Mouse (Mus musculus) retina, embryonic 14.5 days (tissue): ENCODE results near the gene Fuz.

Experiments
- DNase-seq: peaks from one replicate; pipeline ENCODE4 v3.0.0-alpha.2; 2015; ENCODE audit warnings: low spot score

Fuz gene

GRCm38 (mm10) chr7:44895593-44896434, at the start of gene Fuz:
TSS of gene Fuz (plus strand) at chr7:44896079.
- peak; percentile 96 for DNase-seq

- DNase-seq = no peak
Observed at GRCm38 (mm10) chr7:44846804-44847203, 49.1 kb upstream of the Fuz start.

- DNase-seq = no peak
Observed at GRCm38 (mm10) chr7:44847772-44848171, 48.1 kb upstream of the Fuz start.

GRCm38 (mm10) chr7:44848561-44849415, 47.1 kb upstream of the Fuz start, which contains the start of the genes Akt1s1 and Tbc1d17:
TSS of gene Akt1s1 (plus strand) at chr7:44848991.
TSS of gene Tbc1d17 (minus strand) at chr7:44849079.
- DNase-seq = peak; percentile 98

GRCm38 (mm10) chr7:44849416-44850111, 46.3 kb upstream of the Fuz start:
- DNase-seq = peak; percentile 89

GRCm38 (mm10) chr7:44850146-44850545, 45.7 kb upstream of the Fuz start:
- DNase-seq = peak; percentile 83

GRCm38 (mm10) chr7:44850789-44851624, 44.9 kb upstream of the Fuz start:
- no peak for DNase-seq

GRCm38 (mm10) chr7:44851625-44852234, 44.1 kb upstream of the Fuz start:
- no peak for DNase-seq

GRCm38 (mm10) chr7:44852259-44853027, 43.4 kb upstream of the Fuz start:
- DNase-seq = no peak

- no peak for DNase-seq
Observed at GRCm38 (mm10) chr7:44853065-44853464, 42.8 kb upstream of the Fuz start.

- no peak for DNase-seq
Observed at GRCm38 (mm10) chr7:44853596-44854355, 42.1 kb upstream of the Fuz start.

GRCm38 (mm10) chr7:44854356-44855031, 41.4 kb upstream of the Fuz start:
- peak; percentile 78 for DNase-seq

GRCm38 (mm10) chr7:44855036-44855435, 40.8 kb upstream of the Fuz start:
- DNase-seq = no peak

GRCm38 (mm10) chr7:44856265-44856916, 39.5 kb upstream of the Fuz start:
- no peak for DNase-seq

GRCm38 (mm10) chr7:44857042-44857552, 38.8 kb upstream of the Fuz start, which contains the start of gene Pnkp:
TSS of gene Pnkp (plus strand) at chr7:44857139.
- peak; percentile 88 for DNase-seq

- DNase-seq = no peak
Observed at GRCm38 (mm10) chr7:44857905-44858304, 38.0 kb upstream of the Fuz start.

GRCm38 (mm10) chr7:44859896-44860295, 36.0 kb upstream of the Fuz start:
- no peak for DNase-seq
